Mouse (Mus musculus): ENCODE results near the gene Gm45521.

Gm45521 gene

DNA sequence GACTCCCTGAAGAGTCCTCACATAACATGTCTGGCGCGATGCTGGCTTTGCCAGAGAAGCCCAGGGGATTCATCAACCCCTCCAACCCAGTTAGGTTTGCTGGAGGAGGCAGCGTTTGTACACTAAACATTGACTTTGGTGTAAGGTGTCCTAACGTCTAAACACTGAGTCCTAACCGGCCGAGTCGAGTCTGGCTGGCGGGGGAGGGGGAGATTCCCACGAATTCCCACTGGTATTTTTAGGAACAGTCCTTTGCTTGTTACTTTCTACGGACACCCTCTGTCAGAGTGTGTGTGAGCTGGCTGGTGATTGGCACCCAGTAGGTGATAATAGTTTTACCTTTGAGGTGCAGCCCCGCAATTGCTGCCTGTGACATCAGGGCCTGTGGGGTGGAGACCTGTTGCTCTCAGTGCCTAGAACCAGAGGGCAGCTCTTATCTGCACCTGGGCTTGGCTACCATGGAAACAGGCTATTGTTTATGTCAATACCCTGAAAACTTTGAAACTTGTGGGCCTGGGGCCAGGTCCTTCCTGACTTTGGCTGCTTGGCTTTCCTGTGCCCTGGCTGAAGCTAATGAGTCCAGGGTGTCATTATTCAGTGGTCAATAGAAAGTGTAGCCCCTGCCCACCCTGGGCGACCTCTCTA, 4.4 kb upstream of the Gm45521 start:
- DNase-seq (ENCODE audit: low spot score): no peak

DNA sequence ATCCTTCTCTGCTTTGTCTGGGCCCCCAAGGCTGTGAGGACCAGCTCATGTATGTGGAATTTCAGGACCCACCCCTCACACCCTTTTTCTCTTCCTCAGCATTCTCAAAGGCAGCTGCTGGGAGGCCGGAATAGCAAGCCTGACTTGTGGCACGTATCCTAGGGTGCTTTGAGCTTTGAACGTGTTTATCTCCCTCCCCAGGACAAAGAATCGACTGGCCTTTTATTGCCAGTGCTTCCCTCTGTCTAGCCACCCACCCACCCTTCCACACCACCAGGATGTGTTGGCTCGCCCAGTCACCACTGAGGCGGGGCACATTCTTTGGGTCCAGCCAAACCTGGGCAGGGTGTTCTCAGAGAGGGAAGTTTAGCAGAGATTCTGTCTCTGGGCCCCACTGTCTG, 3.0 kb upstream of the Gm45521 start:
- DNase-seq (ENCODE audit: low spot score): no peak

DNA sequence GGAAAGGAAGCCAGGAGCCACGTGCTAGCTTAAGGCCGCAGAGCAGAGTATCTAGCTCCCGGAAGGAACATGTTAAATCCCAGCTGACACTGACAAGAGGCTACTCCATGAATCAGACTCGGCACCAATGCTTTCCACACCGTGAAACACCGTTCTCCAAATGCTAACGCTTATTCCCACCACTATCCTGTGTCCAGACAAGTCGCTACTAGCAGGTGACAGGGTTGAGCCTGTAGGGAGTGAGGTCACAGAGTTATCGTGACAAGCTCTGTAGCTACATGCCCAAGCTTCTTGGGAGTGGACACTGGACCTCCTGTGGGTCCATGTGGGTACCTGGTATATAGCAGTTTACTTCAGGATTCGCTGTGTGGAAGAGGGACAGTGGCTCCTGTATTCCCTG, 661 bp upstream of the Gm45521 start:
- no peak for DNase-seq (ENCODE audit: low spot score)

GRCm38 (mm10) chr14:7960616-7961015, 3.5 kb downstream of the Gm45521 start:
- DNase-seq (ENCODE audit: low spot score): no peak

DNA sequence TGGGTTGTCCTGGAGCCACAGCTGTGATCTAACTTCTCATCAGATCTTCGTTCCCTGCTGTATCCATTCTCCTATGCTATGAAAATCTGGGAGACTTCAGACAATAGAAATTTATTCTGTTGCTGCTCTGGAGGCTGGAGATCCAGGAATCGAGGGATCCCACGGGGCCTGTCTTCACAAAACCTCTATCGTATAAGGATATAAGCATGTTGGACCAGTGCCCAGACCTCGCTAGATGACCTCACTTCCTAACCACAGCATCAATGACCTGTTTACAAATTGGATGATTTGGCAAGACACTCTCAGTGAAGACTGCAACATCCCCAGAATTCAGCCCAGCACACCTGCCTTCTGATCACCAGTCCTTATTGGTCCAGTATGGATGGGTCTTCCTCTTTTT, 4.6 kb downstream of the Gm45521 start:
- DNase-seq (ENCODE audit: low spot score): no peak

DNA sequence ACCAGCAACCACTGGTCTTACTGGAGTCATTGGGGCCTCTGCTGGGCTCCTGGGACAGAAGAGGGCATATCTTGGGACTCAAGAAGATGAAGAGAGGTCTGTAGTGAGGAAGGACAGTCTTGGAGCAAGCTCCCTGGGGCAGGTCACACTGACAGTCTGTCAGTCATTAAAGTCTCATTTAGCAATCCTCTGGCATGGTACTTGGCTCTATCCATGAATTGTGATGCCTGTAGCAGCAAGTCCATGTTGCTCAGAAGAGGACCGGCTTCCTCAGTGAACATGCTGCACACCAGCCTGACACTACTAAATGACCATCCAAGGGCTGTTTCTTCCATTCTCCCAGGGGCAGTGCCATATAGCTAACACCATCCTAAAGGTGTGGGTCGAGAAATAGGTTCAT, 5.5 kb downstream of the Gm45521 start:
- no peak for DNase-seq (ENCODE audit: low spot score)

GRCm38 (mm10) chr14:7963160-7963559, 6.1 kb downstream of the Gm45521 start:
- no peak for DNase-seq (ENCODE audit: low spot score)

- no peak for DNase-seq (ENCODE audit: low spot score)
Measured at GRCm38 (mm10) chr14:7964219-7964889, 7.3 kb downstream of the Gm45521 start.

- no peak for DNase-seq (ENCODE audit: low spot score)
Measured at GRCm38 (mm10) chr14:7971889-7972493, 14.9 kb downstream of the Gm45521 start.

- no peak for DNase-seq (ENCODE audit: low spot score)
Measured at GRCm38 (mm10) chr14:7974643-7975042, 17.6 kb downstream of the Gm45521 start.

GRCm38 (mm10) chr14:7975177-7975576, 18.1 kb downstream of the Gm45521 start:
- no peak for DNase-seq (ENCODE audit: low spot score)

DNA sequence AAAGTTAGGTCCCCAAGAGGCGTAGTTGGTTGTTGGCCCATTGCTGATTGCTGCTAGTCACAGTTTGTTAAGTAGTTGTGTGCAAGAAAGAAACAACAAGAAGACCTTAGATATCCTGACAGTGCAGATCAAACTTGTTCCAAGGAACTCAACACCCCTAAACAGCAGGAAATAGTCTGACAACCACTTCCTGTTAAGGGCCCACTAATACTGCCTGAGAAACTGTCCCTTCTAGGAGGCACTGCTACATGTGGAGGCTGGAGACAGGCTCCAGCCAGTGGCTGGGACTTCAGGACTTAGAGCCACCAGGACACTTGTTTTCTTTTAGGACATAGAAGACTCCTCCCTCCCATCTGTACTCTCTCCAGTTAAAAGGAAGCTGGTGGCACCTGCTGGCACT, 20.4 kb downstream of the Gm45521 start:
- no peak for DNase-seq (ENCODE audit: low spot score)

DNA sequence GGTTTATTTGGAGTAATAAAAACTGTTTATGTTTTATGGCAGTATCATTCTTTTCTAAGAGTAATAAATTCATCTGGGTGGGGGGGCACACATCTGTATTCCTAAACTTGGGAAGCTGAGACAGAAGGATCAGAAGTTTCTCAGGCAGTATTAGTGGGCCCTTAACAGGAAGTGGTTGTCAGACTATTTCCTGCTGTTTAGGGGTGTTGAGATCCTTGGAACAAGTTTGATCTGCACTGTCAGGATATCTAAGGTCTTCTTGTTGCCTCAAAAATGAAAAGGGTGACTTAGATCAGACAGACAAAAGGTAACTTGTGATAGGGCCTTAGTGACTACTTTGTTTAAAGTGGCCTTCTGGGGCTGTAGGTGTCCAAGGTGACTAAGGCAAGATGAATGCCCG, 21.1 kb downstream of the Gm45521 start:
- DNase-seq (ENCODE audit: low spot score): no peak

DNA sequence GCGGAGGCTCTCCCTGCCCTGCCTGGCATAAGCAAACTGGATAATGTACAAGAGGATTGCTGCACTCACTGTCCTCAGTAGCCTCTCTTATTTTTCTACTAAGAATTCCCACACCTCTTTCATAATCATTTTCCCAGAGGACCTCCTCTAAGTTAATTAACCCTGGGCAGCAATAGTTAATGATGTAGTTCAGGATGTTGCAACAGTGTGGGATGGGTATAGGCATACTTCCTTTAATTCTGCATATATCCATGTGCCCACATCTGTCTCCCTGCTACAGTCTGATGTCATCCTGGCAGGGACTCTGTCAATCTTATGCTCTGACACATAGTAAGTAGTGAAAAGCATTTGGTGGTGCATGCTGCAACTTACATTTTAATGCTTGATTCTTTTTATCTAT, 24.1 kb downstream of the Gm45521 start:
- no peak for DNase-seq (ENCODE audit: low spot score)

- DNase-seq (ENCODE audit: low spot score): no peak
Measured at GRCm38 (mm10) chr14:7986913-7987312, 29.8 kb downstream of the Gm45521 start.

DNA sequence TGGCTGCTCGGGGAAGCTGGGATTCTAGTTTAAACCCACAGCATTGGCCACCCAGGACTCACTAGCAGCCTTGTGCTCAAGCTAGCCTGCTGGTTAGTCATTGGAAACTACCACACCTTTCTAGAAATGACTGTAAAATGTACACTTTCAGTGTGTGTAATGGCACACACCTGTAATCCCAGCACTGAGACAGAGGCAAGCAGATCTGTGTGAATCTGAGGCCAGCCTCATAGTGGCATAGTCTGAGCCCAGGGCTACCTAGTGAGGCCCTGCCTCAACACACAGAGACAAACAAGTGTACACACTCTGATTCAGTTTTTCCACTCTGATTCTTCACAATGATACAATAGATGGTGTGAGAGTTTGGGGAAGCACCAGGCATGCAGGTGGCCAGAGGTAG, 32.3 kb downstream of the Gm45521 start:
- DNase-seq (ENCODE audit: low spot score): no peak

DNA sequence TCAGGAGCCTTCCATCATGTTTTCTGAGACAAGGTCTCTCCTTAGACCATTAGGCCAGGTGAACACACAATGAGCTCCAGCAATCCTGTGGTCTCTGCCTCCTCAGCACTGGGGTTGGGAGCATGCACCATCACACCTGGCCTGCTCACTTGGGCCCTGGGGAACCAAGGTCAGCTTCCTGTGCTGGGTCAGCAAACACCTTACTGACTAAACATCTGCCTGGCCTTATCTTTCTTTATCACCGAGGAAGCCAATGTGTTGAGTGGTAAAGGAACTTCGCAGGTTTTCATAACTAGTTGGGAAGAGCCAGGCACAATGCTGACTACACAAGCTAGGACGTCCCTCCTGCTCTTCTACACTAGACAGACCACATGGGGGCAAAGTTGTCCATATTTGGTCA, 32.9 kb downstream of the Gm45521 start:
- DNase-seq (ENCODE audit: low spot score): no peak

- DNase-seq (ENCODE audit: low spot score): no peak
Measured at GRCm38 (mm10) chr14:7991108-7991776, 34.2 kb downstream of the Gm45521 start.

- DNase-seq (ENCODE audit: low spot score): no peak
Measured at GRCm38 (mm10) chr14:7992158-7992557, 35.1 kb downstream of the Gm45521 start.

- no peak for DNase-seq (ENCODE audit: low spot score)
Measured at GRCm38 (mm10) chr14:7994271-7994767, 37.2 kb downstream of the Gm45521 start, which contains the start of gene Dnase1l3. TSS of gene Dnase1l3 (minus strand) at chr14:7994573.

DNA sequence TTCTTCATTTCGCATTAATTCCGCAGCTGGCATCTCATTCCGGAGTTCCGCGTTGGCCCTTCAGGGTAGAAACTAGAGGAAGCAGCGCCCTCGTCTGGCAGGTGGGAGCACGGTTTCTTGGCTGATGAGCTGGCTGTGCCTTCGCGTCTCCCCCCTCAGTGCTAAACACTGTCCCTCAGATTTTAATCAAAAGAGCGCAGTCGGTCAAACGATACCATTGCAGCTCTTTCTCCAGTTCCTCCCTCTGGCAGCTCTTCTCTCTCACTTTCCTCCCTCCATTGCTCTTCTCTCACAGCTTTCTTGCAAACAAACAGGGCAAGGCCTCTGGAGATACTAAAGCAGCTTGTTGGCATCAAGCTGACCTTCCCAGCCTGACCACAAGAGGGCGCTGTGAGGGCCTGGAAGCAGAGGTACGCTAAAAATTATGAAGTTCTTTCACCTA, 40.2 kb downstream of the Gm45521 start:
- DNase-seq (ENCODE audit: low spot score): peak; percentile 72

DNA sequence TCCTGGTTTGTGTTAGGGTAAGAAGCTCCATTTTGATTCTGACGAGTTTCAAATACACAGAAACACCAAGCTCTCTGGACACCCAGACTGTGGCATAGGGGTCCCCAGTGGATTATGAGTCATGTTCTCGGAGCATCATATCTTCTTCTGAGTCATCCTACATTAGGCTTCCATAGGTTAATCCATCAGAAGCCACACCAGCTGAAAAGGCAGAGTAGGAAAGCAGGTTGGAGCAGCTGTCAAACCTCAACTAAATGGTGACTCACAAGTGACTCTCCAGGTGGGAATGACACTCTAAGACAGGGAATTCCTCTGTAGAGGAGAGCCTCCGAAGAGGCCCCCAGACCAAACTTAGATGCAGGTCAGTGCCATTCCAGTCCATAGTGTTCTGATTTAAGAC, 41.9 kb downstream of the Gm45521 start:
- DNase-seq (ENCODE audit: low spot score): no peak

- no peak for DNase-seq (ENCODE audit: low spot score)
Measured at GRCm38 (mm10) chr14:7999435-7999834, 42.3 kb downstream of the Gm45521 start.

All from urinary bladder, postnatal 10 days (tissue).